Mouse (Mus musculus): ENCODE measurements around the gene Phrf1. TPM values are rescaled to one million over a fixed set of nuclear protein-coding genes. Genes with fewer than 3 reads are reported as not detected.

The Phrf1 gene
- polyA plus RNA-seq, 1 experiment from 2014 or later = 131 TPM

GRCm38 (mm10) chr7:141292583-141293388, 64.2 kb downstream of the Phrf1 start:
- H3K4me3 ChIP-seq = peak overlapping the region; percentile 65
- WGBS = 42% methylated on average over 15 of the region's 15 CpGs
- DNase-seq (ENCODE audit: low spot score) = peak; percentile 54
- no peaks in the 10 kb centered on the region for H3K9me3 ChIP-seq (replicated peaks)
- H3K36me3 ChIP-seq = peaks cover 14% of the 10 kb centered on the region
- peak overlapping the region; percentile 84; the same call in 1 of the 2 replicates for H3K27ac ChIP-seq
- peaks cover 74% of the 10 kb centered on the region for H3K27me3 ChIP-seq (ENCODE audit: low read depth, poor library complexity, severe bottlenecking)
- H3K4me1 ChIP-seq = peaks cover 31% of the 10 kb centered on the region

GRCm38 (mm10) chr7:141293852-141294471, 65.4 kb downstream of the Phrf1 start:
- 1% methylated on average over 53 of the region's 53 CpGs for WGBS
- Histone ChIP-seq H3K36me3 (peaks cover 23% of the 10 kb centered on the region), H3K4me1 (peaks cover 31% of the 10 kb centered on the region), H3K4me3 (peak overlapping the region; percentile 49), H3K9me3 (replicated peaks) (no peaks in the 10 kb centered on the region), H3K27me3 (ENCODE audit: low read depth, poor library complexity, severe bottlenecking) (peaks cover 74% of the 10 kb centered on the region), H3K27ac (peak overlapping the region; percentile 48)
- peak; percentile 74 for DNase-seq (ENCODE audit: low spot score)

GRCm38 (mm10) chr7:141294479-141294878, 65.9 kb downstream of the Phrf1 start:
- peak; percentile 60 for DNase-seq (ENCODE audit: low spot score)
- H3K27me3 ChIP-seq (ENCODE audit: low read depth, poor library complexity, severe bottlenecking) = peaks cover 74% of the 10 kb centered on the region
- no peaks in the 10 kb centered on the region for H3K9me3 ChIP-seq (replicated peaks)
- 10% methylated on average over 22 of the region's 22 CpGs for WGBS
- peaks cover 31% of the 10 kb centered on the region for H3K4me1 ChIP-seq
- peak overlapping the region; percentile 49 for H3K4me3 ChIP-seq
- H3K27ac ChIP-seq = peak overlapping the region; percentile 48; the same call in 1 of the 2 replicates
- peaks cover 28% of the 10 kb centered on the region for H3K36me3 ChIP-seq

GRCm38 (mm10) chr7:141297926-141298650, 69.5 kb downstream of the Phrf1 start:
- Histone ChIP-seq H3K4me1 (peaks cover 16% of the 10 kb centered on the region), H3K27me3 (ENCODE audit: low read depth, poor library complexity, severe bottlenecking) (peaks cover 39% of the 10 kb centered on the region), H3K4me3 (no peak overlapping the region), H3K9me3 (replicated peaks) (no peaks in the 10 kb centered on the region), H3K27ac (no peak overlapping the region), H3K36me3 (peaks cover 64% of the 10 kb centered on the region)
- 85% methylated on average over 3 of the region's 3 CpGs for WGBS
- DNase-seq (ENCODE audit: low spot score) = no peak

- H3K36me3 ChIP-seq = peaks cover 75% of the 10 kb centered on the region
- 95% methylated on average over 8 of the region's 8 CpGs for WGBS
These were observed 70.6 kb downstream of the Phrf1 start for GRCm38 (mm10) chr7:141299175-141299574.

GRCm38 (mm10) chr7:141301386-141301785, 72.8 kb downstream of the Phrf1 start:
- Histone ChIP-seq H3K4me3 (no peak overlapping the region), H3K36me3 (peaks cover 97% of the 10 kb centered on the region), H3K4me1 (no peaks in the 10 kb centered on the region), H3K27me3 (ENCODE audit: low read depth, poor library complexity, severe bottlenecking) (peaks cover 6% of the 10 kb centered on the region), H3K9me3 (replicated peaks) (no peaks in the 10 kb centered on the region), H3K27ac (no peak overlapping the region)
- DNase-seq (ENCODE audit: low spot score) = no peak
- WGBS = 98% methylated on average over 9 of the region's 9 CpGs

More at GRCm38 (mm10) chr7:141299175-141299574, 70.6 kb downstream of the Phrf1 start:
- Histone ChIP-seq H3K4me3 (no peak overlapping the region), H3K4me1 (peaks cover 7% of the 10 kb centered on the region), H3K27ac (no peak overlapping the region), H3K27me3 (ENCODE audit: low read depth, poor library complexity, severe bottlenecking) (peaks cover 29% of the 10 kb centered on the region), H3K9me3 (replicated peaks) (no peaks in the 10 kb centered on the region)
- no peak for DNase-seq (ENCODE audit: low spot score)

GRCm38 (mm10) chr7:141302702-141303268, 74.2 kb downstream of the Phrf1 start:
- no peaks in the 10 kb centered on the region for H3K4me1 ChIP-seq
- no peak overlapping the region for H3K27ac ChIP-seq
- H3K27me3 ChIP-seq (ENCODE audit: low read depth, poor library complexity, severe bottlenecking) = no peaks in the 10 kb centered on the region
- H3K36me3 ChIP-seq = peaks cover 97% of the 10 kb centered on the region
- no peaks in the 10 kb centered on the region for H3K9me3 ChIP-seq (replicated peaks)
- DNase-seq (ENCODE audit: low spot score) = no peak
- H3K4me3 ChIP-seq = no peak overlapping the region
- WGBS = 96% methylated on average over 1 of the region's 1 CpGs

GRCm38 (mm10) chr7:141304537-141304936, 76.0 kb downstream of the Phrf1 start:
- DNase-seq (ENCODE audit: low spot score) = no peak
- Histone ChIP-seq H3K36me3 (peaks cover 99% of the 10 kb centered on the region), H3K4me1 (no peaks in the 10 kb centered on the region), H3K4me3 (no peak overlapping the region), H3K27me3 (ENCODE audit: low read depth, poor library complexity, severe bottlenecking) (no peaks in the 10 kb centered on the region), H3K9me3 (replicated peaks) (no peaks in the 10 kb centered on the region), H3K27ac (no peak overlapping the region)
- WGBS = 84% methylated on average over 4 of the region's 4 CpGs

MicroRNAs within 50 kb of the gene (microRNA counts, 519-probe panel; counts per million panel counts)
- 4,610 counts per million, percentile 83 among the panel's probes with 10 or more counts for microRNA mmu-miR-210

Small RNA genes within 50 kb of the gene (microRNA-seq; reads per million reads assigned to microRNA genes)
- 237 reads per million, percentile 58 among the genes with 10 or more reads in this experiment for gene Mir210

Other genes starting within 250 kb of the Phrf1 start
- 54.0 and 56.4 TPM in 2 replicates for gene Ifitm3, start 218.0 kb upstream of the Phrf1 start, polyA plus RNA-seq (2016; fragmentation: Nextera tagmentation; extraction: Ambion mirVana)
- 0.31 TPM in 1 of 2 replicates, not detected in the other for gene Ifitm6, start 210.9 kb upstream of the Phrf1 start, polyA plus RNA-seq (2016; fragmentation: Nextera tagmentation; extraction: Ambion mirVana)
- gene Gm17387, start 199.7 kb upstream of the Phrf1 start, polyA plus RNA-seq (2016; fragmentation: Nextera tagmentation; extraction: Ambion mirVana) = not detected in 2 replicates
- 26.2 and 30.7 TPM in 2 replicates for gene B4galnt4, start 167.7 kb upstream of the Phrf1 start, polyA plus RNA-seq (2016; fragmentation: Nextera tagmentation; extraction: Ambion mirVana)
- 6.0 and 8.2 TPM in 2 replicates for gene Pkp3, start 150.6 kb upstream of the Phrf1 start, polyA plus RNA-seq (2016; fragmentation: Nextera tagmentation; extraction: Ambion mirVana)
- 2.3 TPM in 2 replicates for gene Sigirr, start 128.2 kb upstream of the Phrf1 start, polyA plus RNA-seq (2016; fragmentation: Nextera tagmentation; extraction: Ambion mirVana)
- 0.64 and 0.67 TPM in 2 replicates for gene Ano9, start 111.0 kb upstream of the Phrf1 start, polyA plus RNA-seq (2016; fragmentation: Nextera tagmentation; extraction: Ambion mirVana)
- gene Ptdss2, start 106.4 kb upstream of the Phrf1 start, polyA plus RNA-seq (2016; fragmentation: Nextera tagmentation; extraction: Ambion mirVana) = 85.6 and 95.2 TPM in 2 replicates
- gene Rnh1, start 55.9 kb upstream of the Phrf1 start, polyA plus RNA-seq (2016; fragmentation: Nextera tagmentation; extraction: Ambion mirVana) = 67.7 and 85.0 TPM in 2 replicates
- gene Hras, start 34.8 kb upstream of the Phrf1 start, polyA plus RNA-seq (2016; fragmentation: Nextera tagmentation; extraction: Ambion mirVana) = 101 and 104 TPM in 2 replicates
- 14.0 and 21.8 TPM in 2 replicates for gene Lrrc56, start 34.6 kb upstream of the Phrf1 start, polyA plus RNA-seq (2016; fragmentation: Nextera tagmentation; extraction: Ambion mirVana)
- gene Lmntd2, start 14.7 kb upstream of the Phrf1 start, polyA plus RNA-seq (2016; fragmentation: Nextera tagmentation; extraction: Ambion mirVana) = 3.5 and 4.5 TPM in 2 replicates
- gene Rassf7, start 12.9 kb upstream of the Phrf1 start, polyA plus RNA-seq (2016; fragmentation: Nextera tagmentation; extraction: Ambion mirVana) = 44.7 and 53.5 TPM in 2 replicates
- gene Irf7, start 37.7 kb downstream of the Phrf1 start, polyA plus RNA-seq (2016; fragmentation: Nextera tagmentation; extraction: Ambion mirVana) = 0.50 and 0.73 TPM in 2 replicates
- 0.19 TPM in 1 of 2 replicates, not detected in the other for gene Cdhr5, start 48.0 kb downstream of the Phrf1 start, polyA plus RNA-seq (2016; fragmentation: Nextera tagmentation; extraction: Ambion mirVana)
- gene Sct, start 50.3 kb downstream of the Phrf1 start, polyA plus RNA-seq (2016; fragmentation: Nextera tagmentation; extraction: Ambion mirVana) = 9.7 and 11.3 TPM in 2 replicates
- gene Drd4, start 63.2 kb downstream of the Phrf1 start, polyA plus RNA-seq (2016; fragmentation: Nextera tagmentation; extraction: Ambion mirVana) = 0.68 and 0.93 TPM in 2 replicates
- 44.1 and 59.5 TPM in 2 replicates for gene Deaf1, start 98.9 kb downstream of the Phrf1 start, polyA plus RNA-seq (2016; fragmentation: Nextera tagmentation; extraction: Ambion mirVana)
- gene Tmem80, start 99.0 kb downstream of the Phrf1 start, polyA plus RNA-seq (2016; fragmentation: Nextera tagmentation; extraction: Ambion mirVana) = 42.9 and 46.1 TPM in 2 replicates
- gene Eps8l2, start 110.1 kb downstream of the Phrf1 start, polyA plus RNA-seq (2016; fragmentation: Nextera tagmentation; extraction: Ambion mirVana) = 3.4 and 5.0 TPM in 2 replicates
- 258 and 272 TPM in 2 replicates for gene Taldo1, start 163.4 kb downstream of the Phrf1 start, polyA plus RNA-seq (2016; fragmentation: Nextera tagmentation; extraction: Ambion mirVana)
- gene Gatd1, start 185.4 kb downstream of the Phrf1 start, polyA plus RNA-seq (2016; fragmentation: Nextera tagmentation; extraction: Ambion mirVana) = 44.5 and 56.4 TPM in 2 replicates
- gene Cend1, start 200.7 kb downstream of the Phrf1 start, polyA plus RNA-seq (2016; fragmentation: Nextera tagmentation; extraction: Ambion mirVana) = 6.0 and 8.8 TPM in 2 replicates
- gene Slc25a22, start 209.1 kb downstream of the Phrf1 start, polyA plus RNA-seq (2016; fragmentation: Nextera tagmentation; extraction: Ambion mirVana) = 43.6 and 48.3 TPM in 2 replicates
- 26.8 and 30.0 TPM in 2 replicates for gene Pidd1, start 215.2 kb downstream of the Phrf1 start, polyA plus RNA-seq (2016; fragmentation: Nextera tagmentation; extraction: Ambion mirVana)
- gene Rplp2, start 218.6 kb downstream of the Phrf1 start, polyA plus RNA-seq (2016; fragmentation: Nextera tagmentation; extraction: Ambion mirVana) = 1,138 and 1,369 TPM in 2 replicates
- 11.6 and 12.4 TPM in 2 replicates for gene Pnpla2, start 226.4 kb downstream of the Phrf1 start, polyA plus RNA-seq (2016; fragmentation: Nextera tagmentation; extraction: Ambion mirVana)
- 7.0 and 7.8 TPM in 2 replicates for gene Cracr2b, start 232.3 kb downstream of the Phrf1 start, polyA plus RNA-seq (2016; fragmentation: Nextera tagmentation; extraction: Ambion mirVana)
- gene Cd151, start 238.6 kb downstream of the Phrf1 start, polyA plus RNA-seq (2016; fragmentation: Nextera tagmentation; extraction: Ambion mirVana) = 14.0 and 15.8 TPM in 2 replicates
- gene Polr2l, start 246.3 kb downstream of the Phrf1 start, polyA plus RNA-seq (2016; fragmentation: Nextera tagmentation; extraction: Ambion mirVana) = 77.2 and 86.8 TPM in 2 replicates
- 25.0 and 36.9 TPM in 2 replicates for gene Tspan4, start 246.5 kb downstream of the Phrf1 start, polyA plus RNA-seq (2016; fragmentation: Nextera tagmentation; extraction: Ambion mirVana)

Measured in limb, embryonic 10.5 days (tissue).